Mouse (Mus musculus): ENCODE results near the gene Tedc1.

Tedc1 gene

DNA sequence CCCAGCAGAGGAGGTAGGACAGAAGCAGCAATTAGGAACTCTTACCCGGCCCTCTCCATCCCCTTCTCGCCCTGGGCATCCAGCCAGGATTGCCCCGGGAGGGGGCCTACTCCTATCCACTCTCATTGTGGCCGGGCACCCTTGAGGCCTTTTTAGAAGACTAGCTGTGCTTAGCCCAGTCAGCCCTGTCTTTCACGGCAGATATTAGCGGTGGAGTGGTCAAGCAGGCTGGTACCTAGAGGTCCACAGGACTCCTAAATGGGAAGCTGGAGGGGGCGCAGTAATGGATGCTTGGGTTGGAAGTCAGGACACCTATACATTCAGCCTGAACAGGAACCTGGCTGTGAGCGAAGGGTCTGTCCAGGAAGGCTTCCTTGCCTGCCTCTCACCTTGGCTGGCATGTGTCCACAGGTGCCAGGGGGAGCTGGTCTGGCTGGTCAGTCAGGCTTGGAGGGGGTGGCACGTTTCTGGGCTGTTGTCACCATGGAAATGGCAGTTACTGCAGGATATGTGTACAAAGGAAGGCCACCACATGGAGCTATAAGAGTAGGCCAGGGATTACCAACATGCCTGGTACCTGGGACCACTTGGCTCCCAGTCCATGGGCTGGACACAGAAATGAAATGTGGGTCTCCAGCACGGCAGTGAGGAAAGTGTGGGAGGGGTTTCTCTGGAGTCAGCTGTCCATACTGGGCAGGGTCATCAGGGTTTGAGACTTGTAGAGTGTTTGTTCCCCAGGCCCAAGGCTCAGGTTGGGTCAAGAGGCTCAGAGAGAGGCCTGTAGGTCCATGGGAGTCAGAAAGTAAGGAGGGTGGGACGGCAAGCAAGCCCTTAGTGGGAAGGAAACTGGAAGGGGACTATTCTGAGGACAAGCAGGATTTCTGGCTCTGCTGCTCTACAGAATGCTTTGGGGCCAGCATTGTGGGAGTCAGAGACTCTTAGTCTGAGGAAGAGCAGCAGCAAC, 17.0 kb upstream of the Tedc1 start:
- DNase-seq (ENCODE audit: low spot score in 2 of 2), result no peak

DNA sequence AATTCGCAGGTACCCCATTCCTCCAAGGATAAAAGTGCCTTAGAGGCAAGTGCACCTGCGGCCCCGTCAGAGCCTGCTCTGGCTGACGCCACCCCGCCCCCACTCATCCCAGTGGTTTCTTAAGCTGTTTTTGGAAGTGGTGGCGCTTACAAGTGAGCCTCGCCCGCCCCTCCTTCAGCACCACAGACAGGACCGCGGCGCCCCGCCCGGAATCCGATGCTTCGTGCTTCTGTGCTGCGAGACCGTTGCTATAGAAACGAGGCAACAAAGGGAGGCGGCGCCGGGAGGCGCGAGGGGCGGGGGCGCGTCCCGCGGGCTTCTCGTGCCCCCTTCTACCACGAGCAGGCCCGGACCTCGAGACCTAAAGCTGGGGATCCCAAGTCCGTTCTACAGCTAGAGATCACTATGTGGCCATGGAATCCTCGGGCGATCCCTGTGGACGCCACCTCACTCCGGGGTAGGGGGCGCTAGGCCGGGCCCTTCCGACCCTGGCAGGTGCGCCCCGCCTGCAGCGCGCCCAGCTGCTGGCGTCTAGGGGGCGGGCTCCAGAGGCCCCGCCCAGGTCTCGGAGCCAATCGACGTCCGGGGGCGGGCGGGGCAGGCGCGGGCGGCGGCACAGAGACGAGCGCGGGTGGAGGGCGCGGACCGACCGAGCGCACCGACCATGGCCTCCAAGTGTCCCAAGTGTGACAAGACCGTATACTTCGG, 16.2 kb upstream of the Tedc1 start, which contains the start of gene Crip2:
Gene Crip2, plus strand, starts transcription at position 329 of the 708 bp plus-strand sequence.
- peak; percentile 93 for DNase-seq (ENCODE audit: low spot score in 2 of 2)

DNA sequence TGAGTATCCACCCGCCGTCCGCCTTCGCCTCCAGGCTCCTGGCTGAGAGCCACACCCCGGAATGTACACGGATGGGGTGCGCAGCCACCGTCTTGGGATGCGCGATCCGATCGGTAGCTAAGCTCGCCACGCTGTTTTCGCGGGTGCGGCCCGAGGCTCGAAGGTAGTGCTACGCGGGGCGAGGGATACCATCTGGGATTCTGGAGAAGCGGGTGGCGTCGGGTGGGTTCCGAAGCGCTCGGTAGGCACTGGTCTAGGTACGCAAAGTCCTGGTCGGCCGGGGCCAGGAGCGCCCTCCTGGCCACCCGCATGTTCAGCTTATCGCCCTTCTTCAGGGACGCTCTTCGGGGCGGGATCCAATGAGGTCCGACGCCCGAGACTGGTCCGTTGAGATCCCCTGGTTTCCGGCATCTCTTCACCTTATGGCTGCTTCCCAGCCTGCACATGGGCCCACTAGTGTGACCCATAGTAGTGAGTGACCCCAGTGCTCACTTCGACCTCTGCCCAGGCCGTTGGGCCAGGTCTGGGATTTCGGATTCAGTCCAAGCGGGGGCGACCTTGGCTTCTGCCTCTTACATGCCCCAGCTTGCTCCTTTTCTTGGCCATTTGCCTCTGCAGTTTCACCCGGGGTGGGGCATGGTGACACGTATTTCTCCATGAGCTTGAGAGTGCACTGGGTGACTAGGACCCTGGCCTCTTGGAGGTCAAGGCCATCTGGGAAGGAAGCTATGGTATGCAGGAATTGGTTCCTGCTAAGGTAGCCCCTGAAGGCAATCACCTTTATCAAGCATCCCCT, 15.4 kb upstream of the Tedc1 start:
- DNase-seq (ENCODE audit: low spot score in 2 of 2), result no peak

DNA sequence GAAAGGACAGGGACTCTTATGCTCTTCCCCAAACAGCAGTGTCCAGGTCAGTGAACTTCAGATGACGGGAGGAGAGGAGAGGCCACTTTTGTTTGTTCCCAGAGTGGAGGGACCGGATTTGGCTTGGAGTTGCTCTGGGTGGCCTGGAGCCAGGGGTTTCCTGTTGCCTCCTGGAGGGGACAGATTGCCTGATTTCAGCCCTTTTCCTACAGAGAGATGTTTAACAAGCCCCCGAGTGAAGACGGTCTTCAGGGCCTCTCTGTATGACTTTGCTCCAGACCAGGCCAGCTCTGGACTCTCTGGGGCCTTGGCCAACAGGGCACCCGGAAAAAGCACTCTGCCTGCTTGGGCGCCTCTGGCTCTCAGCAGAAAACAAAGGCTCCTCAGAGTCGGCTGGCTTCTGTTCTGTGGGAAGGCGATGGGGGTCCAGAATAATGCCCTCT, 14.7 kb upstream of the Tedc1 start:
- no peak for DNase-seq (ENCODE audit: low spot score in 2 of 2)

DNA sequence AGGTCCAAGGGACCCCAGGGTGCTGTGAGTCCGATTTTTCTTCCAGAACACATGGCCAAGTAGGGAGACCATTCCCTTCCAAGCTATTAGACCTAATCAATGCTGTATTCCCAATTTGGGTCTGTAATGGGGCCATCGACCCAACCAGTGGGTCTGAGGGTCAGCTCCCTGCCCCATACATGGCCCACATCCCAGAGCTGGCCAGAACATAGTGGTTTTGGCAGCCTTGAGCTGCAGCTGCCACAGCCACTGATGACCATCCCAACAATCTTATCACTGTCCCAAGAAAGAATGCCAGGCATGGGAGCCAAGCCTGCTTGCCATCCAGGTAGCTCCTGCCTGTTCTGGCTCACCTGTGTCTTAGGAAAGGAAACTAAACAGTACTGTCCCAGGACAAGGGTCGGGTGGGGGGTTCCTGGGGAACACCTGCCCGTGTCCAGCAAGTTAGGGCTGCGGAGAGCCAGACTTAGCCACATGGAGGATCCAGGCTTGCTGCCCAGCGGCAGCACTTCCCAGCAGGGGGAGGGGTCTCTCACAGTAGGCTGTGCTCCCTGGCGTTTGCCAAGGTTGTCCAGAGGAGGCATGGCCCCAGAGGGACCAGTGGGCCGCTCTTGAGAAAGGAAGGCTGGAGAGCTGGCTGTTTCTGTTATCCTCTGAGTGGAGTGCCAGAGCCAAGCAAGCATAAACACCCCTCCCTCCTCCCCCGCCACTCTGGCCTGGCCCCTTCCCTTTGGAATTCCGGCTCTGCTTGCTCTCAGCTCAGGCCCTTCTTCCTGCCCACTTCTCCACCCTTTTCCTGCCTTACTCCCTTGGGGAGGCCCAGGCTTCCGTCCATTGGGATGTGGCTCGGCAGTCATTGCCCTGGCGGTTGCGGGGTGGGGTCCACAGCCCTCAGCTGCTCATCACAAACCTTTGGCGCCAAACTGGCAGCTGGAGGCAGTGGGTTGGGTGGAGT, 13.9 kb upstream of the Tedc1 start:
- no peak for DNase-seq (ENCODE audit: low spot score in 2 of 2)

DNA sequence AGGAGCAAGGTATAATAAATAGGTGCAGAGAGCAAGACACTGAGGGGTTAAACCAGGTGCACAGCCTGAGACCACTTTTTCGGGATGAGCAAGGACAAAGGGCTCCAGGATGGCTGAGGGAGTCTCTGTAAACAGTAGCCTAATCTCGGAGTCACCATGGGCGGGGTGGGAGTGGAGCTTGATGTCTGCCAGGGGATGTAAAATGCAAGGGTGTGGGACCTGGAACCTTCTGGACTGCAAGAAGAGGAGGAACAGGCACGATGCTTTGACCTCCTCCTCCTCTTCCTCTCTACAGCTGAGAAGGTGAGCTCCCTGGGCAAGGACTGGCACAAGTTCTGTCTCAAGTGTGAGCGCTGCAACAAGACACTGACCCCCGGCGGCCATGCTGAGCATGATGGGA, 13.1 kb upstream of the Tedc1 start:
- no peak for DNase-seq (ENCODE audit: low spot score in 2 of 2)

DNA sequence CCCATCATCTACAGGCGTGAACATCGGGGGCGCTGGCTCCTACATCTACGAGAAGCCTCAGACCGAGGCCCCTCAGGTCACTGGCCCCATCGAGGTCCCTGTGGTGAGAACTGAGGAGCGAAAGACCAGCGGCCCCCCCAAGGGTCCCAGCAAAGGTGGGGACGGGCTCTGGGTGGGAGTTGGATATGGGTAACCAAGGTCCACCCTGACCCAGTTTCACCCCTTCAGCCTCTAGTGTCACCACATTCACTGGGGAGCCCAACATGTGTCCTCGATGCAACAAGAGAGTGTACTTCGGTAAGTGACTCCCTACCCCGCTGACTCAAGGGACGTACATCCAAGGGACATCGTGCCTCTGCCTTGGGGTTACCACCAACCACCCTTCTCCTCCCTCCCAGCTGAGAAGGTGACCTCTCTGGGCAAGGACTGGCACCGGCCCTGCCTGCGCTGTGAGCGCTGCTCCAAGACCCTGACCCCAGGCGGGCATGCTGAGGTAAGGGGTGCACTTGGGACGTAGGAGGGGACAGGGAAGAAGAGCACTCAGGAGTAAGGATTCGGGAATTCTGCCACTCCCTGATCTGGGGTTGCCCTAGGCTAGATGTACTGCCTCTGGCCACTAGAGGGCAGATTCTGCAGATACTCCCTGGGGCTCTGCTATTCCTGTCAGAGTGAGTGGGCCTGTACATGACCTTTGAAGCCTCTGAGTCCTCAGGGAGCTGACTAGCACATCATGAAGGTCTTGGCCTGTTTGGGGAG, 12.0 kb upstream of the Tedc1 start:
- no peak for DNase-seq (ENCODE audit: low spot score in 2 of 2)

DNA sequence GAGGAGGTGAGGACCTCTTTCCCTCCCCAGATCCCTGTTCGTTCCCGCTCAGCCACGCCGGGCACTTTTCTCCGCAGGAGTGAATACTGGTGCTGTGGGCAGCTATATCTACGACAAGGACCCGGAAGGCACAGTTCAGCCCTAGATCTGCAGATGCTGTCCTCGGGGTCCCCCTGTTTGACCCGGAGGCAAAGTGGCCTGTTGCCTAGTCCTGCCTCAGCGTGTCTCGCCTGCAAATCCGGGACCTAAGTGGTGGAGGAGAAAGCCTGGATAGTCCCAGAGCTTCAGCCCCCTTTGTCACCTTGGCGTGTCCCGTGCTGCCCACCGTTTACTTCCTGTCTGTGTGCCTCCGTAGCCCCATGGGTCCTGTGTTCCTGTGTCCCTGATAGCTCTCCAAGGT, 11.3 kb upstream of the Tedc1 start:
- DNase-seq (ENCODE audit: low spot score in 2 of 2), result no peak

DNA sequence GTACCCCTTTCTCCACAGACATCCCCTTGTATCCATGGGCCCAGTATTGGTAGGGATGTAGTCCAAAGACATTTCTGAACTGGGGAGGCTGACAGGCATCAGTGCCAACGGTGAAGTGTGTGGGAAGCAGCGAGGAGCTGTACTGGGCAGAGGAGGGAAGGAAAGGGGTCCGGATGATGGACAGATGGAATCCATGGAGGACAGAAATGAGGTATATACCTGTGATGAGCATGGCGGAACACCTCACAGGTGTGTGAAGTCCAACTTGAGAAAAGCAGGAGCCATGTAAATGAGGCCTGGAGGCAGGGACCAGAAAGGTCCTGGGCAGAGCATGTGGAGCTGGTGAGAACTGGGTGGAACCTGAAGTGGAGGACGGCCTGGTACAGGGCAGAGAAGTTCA, 10.6 kb upstream of the Tedc1 start:
- no peak for DNase-seq (ENCODE audit: low spot score in 2 of 2)

DNA sequence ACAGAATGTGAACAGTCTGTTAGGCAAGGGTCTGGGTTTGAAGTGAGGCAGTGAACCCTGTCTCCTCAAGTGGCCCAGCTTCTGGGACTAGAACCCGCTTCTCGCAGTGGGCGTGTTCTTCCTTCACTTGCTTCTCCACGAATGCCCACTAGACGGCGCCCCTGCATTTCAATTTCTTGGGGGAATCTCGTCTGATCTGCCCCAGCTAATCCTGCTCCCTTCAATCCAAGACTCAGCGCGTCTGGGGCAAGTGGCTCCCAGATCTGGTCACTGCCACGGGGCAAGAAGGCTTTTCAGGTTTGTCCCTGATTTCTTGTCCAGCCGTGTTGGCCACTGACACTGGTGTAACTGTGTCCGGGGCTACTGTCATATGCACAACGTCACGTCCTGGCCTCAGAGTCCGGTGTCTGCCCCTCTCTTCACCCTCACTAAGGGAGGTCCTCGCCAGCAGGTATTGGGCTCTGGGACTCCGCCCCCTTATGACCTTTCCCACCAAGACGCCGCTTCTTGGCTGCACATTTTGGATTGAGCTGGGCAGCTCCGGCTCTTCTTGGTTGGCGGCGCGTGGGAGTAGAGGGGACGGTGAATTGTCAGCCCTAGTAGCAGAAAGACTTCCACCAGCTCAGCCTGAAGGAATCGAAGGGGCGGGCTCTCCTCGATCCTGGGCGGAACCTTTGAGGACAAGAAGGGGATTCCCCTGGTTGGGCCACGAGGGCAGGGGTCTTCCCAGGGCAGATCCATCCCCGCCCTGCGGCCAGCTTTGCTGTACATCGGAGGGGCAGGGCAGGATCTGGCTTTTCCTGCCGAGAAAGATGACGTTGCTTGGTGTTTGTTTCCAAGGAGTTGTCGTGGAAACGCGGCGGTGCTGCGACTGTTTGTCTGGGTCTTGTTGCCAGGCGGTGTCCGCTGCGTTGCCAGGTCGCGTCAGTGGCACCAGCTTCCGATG, 9.8 kb upstream of the Tedc1 start, which contains the start of gene Crip1:
Gene Crip1, plus strand, starts transcription at position 205 of the 946 bp plus-strand sequence.
- peak in 1 of 2 experiments; percentile 89 for DNase-seq (ENCODE audit: low spot score in 2 of 2)

DNA sequence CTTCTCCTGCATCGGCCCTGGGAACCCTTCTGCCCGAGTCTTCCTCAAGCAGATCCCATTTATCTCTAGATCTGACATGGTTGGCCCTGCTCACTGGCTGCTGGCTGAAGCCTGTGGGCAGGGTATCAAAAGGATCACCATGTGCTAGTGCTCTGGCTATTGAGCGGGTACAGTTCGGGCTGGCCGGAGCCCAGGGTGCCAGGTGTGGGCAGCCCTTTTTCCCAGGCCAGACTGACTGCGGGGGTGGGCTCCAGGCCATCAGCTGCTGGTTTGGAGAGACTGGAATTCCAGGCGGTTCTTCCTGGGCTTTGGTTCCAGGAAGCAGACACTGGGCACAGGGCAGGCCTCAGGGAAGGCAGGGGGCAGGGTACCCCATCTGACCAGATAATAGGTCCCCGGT, 8.7 kb upstream of the Tedc1 start:
- DNase-seq (ENCODE audit: low spot score in 2 of 2), result no peak

DNA sequence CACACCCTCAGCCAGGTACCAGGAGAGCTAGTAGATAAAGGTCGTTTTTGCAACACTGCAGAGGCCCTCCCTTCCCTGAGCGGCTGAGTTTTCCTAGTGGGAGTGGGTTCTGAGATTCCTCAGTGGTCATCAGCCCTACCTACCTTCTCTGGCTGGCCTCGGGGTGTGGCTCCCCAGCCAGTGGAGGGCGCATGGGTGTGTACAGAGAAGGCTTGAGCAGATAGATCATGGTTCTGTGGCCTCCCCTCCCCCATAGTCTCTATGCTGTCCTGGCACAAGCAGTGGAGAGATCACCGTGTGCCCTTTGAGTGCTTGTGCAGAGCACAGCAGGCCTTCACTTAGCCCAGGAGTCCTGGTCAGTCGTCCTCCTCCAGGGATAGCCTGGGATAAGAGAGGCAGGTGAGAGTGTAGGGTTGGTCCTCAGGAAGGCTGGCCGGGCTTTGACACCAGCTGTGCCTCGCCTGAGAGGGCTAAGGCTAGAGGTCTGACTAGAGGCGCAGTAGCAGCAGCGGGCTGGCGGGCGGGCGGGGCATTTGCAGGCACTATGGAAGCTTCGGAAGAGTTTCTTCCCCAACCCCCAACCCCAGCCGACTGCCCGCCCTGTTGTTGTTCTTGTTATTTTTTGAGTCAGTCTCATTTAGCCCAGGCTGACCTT, 7.7 kb upstream of the Tedc1 start:
- no peak for DNase-seq (ENCODE audit: low spot score in 2 of 2)

DNA sequence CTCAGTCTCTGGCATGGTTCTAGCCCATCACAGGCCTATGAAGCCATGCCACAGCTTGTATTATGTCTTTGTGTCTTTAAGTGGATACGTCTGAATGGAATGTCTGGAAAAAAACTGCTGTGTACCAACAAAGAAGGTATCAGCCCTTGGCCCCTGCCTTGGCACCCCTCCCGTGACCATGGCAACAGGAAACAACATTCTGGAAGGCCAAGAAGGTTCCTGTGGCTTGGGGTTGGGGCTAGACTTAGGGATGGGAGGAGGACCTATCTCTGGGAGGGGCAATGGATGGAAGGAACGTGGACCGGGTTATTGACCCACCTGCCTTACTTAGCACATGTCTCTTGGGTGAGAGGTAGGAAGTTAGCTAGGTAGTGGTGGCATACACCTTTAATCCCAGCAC, 6.9 kb upstream of the Tedc1 start:
- no peak for DNase-seq (ENCODE audit: low spot score in 2 of 2)

DNA sequence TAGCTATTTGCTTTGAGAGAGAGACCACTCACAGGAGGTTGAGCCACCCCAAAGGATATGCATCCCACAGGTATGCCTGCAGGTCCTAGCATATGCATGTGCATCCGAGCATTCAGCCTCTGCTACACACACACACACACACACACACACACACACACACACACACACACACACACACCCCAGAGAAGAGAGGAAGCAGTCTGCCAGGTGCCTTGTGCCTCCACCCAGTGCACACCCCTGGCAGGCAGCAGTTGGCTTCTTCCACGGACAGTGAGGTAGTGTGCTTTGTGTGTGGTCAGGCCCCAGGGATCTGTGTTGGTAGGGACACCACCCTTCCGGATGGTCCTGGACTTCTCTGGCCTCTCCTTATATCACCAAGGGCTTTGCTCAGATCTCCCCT, 6.3 kb upstream of the Tedc1 start:
- DNase-seq (ENCODE audit: low spot score in 2 of 2), result no peak

DNA sequence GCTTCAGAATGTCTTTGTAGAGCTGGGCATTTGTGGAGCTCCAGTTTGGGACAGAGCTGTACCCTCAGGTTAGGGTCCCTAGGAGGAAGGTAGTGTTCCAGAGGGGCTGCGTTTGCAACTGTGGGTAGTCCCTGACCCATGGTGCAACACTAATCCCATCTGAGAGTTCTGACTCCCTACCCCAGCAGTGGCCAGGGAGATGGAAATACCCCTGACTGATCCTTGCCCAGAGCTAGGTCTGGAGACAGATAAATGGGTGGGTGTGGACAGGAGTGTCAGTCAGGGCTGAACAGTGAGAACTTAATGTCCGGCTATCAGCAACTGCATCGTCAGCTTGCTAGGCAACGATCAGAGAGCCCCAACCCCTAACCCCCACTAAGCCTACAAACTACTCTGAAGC, 5.6 kb upstream of the Tedc1 start:
- DNase-seq (ENCODE audit: low spot score in 2 of 2), result no peak

DNA sequence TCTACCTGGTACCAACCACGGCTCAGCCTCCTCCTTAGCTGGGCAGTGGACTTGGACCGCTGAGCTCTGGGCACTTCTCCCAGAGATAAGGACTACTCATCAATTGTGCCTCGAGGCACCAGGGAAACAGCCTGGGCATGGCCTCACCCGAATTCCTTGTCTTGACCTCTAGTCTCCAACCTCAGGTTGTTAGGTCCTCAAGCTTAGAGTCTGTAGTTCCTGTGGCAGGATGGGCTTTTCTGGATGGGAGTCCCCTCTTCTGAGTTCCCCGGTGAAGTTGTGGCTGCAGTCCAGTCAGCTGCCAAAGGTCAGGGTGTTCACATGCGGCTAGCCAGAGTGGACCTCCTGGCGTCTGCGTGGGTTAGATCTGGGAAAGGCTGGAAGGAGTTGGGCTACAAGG, 5.2 kb upstream of the Tedc1 start:
- DNase-seq (ENCODE audit: low spot score in 2 of 2), result no peak

DNA sequence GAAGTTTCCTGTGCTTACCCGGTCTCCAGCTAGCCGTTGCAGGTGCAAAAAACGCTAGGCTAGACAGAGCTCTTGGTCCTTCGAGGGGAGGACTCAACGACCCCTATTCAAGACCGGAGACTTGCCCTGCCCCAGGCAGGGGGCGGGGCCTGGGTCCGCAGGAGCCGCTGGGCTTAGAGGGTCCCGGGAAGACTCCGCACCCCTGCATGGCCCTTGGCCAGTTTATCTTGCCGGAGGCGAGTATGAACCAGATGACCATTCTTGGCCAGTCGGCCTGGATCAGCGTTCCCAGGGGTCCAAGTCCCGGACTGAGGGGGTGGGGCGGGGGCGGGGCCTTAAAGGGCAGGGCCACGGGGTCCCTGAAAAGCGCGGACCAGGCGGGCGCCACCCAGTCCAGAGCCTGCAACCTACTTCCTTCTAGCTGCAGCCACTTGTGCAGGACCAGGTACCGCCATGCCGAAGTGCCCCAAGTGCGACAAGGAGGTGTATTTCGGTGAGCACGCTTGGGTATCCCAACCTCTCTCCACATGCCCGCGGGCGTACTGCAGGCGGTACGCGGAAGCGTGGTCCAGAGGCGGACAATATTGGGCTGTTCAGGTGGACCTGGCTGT, 4.5 kb upstream of the Tedc1 start:
- DNase-seq (ENCODE audit: low spot score in 2 of 2), result peak in 1 of 2 experiments; percentile 12

DNA sequence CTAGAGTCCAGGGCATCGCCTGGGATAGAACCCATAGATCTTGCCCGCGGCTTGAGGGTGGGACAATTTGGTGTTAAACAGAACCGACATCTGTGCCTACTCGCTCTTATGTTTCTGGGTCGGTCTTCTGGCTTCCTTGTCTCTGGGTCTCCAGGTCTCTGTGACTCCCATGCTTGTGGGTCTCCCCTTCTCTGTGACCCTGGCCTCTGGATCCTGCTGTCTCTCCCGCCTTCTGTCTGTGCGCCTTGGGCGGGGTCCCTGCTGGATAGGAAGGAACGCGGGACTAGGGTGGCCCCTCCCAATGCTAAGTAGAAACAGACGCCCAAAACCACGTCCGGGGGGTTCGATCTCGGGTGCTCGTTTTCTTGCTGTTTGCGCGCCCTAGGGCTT, 4.0 kb upstream of the Tedc1 start:
- DNase-seq (ENCODE audit: low spot score in 2 of 2), result no peak

Data from left cerebral cortex, adult 9 months (tissue).